Mouse (Mus musculus) right cerebral cortex, postnatal 14 days (tissue): Measurements from ENCODE around the gene Dnajc7.

Source experiments
- DNase-seq: peaks from one replicate; pipeline ENCODE4 v3.0.0; 2022

Gene Dnajc7

GRCm38 (mm10) chr11:100579116-100579799, 40.7 kb downstream of the Dnajc7 start:
- DNase-seq: no peak

GRCm38 (mm10) chr11:100577852-100578599, 41.9 kb downstream of the Dnajc7 start:
- no peak for DNase-seq

GRCm38 (mm10) chr11:100576256-100576655, 43.7 kb downstream of the Dnajc7 start:
- DNase-seq: no peak

GRCm38 (mm10) chr11:100575484-100575855, 44.5 kb downstream of the Dnajc7 start:
- DNase-seq: no peak

- peak; percentile 70 for DNase-seq
Observed at GRCm38 (mm10) chr11:100574708-100575483, 45.1 kb downstream of the Dnajc7 start, which contains the start of gene Cnp. Cnp (plus strand) TSS chr11:100574904.

- DNase-seq: no peak
Observed at GRCm38 (mm10) chr11:100574188-100574587, 45.8 kb downstream of the Dnajc7 start.

- DNase-seq: no peak
Observed at GRCm38 (mm10) chr11:100571202-100571567, 48.8 kb downstream of the Dnajc7 start.

GRCm38 (mm10) chr11:100570430-100571201, 49.4 kb downstream of the Dnajc7 start:
- DNase-seq: peak; percentile 69

GRCm38 (mm10) chr11:100569789-100570188, 50.2 kb downstream of the Dnajc7 start:
- DNase-seq: no peak

GRCm38 (mm10) chr11:100568692-100569091, 51.3 kb downstream of the Dnajc7 start:
- DNase-seq: no peak

GRCm38 (mm10) chr11:100567815-100568245, 52.1 kb downstream of the Dnajc7 start:
- DNase-seq: no peak

GRCm38 (mm10) chr11:100567229-100567628, 52.7 kb downstream of the Dnajc7 start:
- no peak for DNase-seq

- no peak for DNase-seq
Observed at GRCm38 (mm10) chr11:100564703-100565102, 55.3 kb downstream of the Dnajc7 start.

- peak; percentile 64 for DNase-seq
Observed at GRCm38 (mm10) chr11:100564297-100564696, 55.7 kb downstream of the Dnajc7 start.

GRCm38 (mm10) chr11:100561748-100562147, 58.2 kb downstream of the Dnajc7 start:
- DNase-seq: no peak

- DNase-seq: no peak
Observed at GRCm38 (mm10) chr11:100559476-100559875, 60.5 kb downstream of the Dnajc7 start.

- no peak for DNase-seq
Observed at GRCm38 (mm10) chr11:100557563-100557962, 62.4 kb downstream of the Dnajc7 start.

GRCm38 (mm10) chr11:100555583-100555982, 64.4 kb downstream of the Dnajc7 start:
- DNase-seq: peak; percentile 58

GRCm38 (mm10) chr11:100552842-100553241, 67.1 kb downstream of the Dnajc7 start:
- DNase-seq: no peak

- DNase-seq: no peak
Observed at GRCm38 (mm10) chr11:100550101-100550500, 69.9 kb downstream of the Dnajc7 start.

GRCm38 (mm10) chr11:100549466-100549865, 70.5 kb downstream of the Dnajc7 start:
- DNase-seq: no peak

- no peak for DNase-seq
Observed at GRCm38 (mm10) chr11:100548141-100548540, 71.8 kb downstream of the Dnajc7 start.

GRCm38 (mm10) chr11:100546955-100547354, 73.0 kb downstream of the Dnajc7 start:
- DNase-seq: no peak
